Mouse (Mus musculus): Measurements from ENCODE around the gene Npm1. TPM values are rescaled to one million over a fixed set of nuclear protein-coding genes. Genes with fewer than 3 reads are reported as not detected.
A peak's percentile ranks its signal among the peaks of the same experiment; 100 is the strongest.

Gene Npm1
- polyA plus RNA-seq, 1 experiment from 2014 or later, result 506 TPM

- H3K9me3 ChIP-seq (ENCODE audit: control insufficient read depth, low read length), result no peaks in the 10 kb centered on the region
- H3K9ac ChIP-seq (replicated peaks; ENCODE audit: low read length), result no peak overlapping the region
- no peak overlapping the region for H3K4me3 ChIP-seq (replicated peaks; ENCODE audit: low read depth, low read length)
- H3K4me2 ChIP-seq (ENCODE audit: low read length), result no peak overlapping the region
- no peaks in the 10 kb centered on the region for H3K4me1 ChIP-seq (ENCODE audit: control insufficient read depth, insufficient read depth, low read length)
- DNase-seq, result no peak
- no peak overlapping the region for H3K27ac ChIP-seq (replicated peaks; ENCODE audit: low read depth, low read length)
- 67% methylated on average over 8 of the region's 8 CpGs for WGBS
- no peak for ATAC-seq (ENCODE audit: low FRiP score, low TSS enrichment)
- H3K27me3 ChIP-seq (ENCODE audit: control insufficient read depth, insufficient read depth, low read length), result no peaks in the 10 kb centered on the region
- no peaks in the 10 kb centered on the region for H3K36me3 ChIP-seq (ENCODE audit: control insufficient read depth, insufficient read depth, low read length)
These were observed 30.2 kb downstream of the Npm1 start for GRCm38 (mm10) chr11:33132619-33133338.

DNA sequence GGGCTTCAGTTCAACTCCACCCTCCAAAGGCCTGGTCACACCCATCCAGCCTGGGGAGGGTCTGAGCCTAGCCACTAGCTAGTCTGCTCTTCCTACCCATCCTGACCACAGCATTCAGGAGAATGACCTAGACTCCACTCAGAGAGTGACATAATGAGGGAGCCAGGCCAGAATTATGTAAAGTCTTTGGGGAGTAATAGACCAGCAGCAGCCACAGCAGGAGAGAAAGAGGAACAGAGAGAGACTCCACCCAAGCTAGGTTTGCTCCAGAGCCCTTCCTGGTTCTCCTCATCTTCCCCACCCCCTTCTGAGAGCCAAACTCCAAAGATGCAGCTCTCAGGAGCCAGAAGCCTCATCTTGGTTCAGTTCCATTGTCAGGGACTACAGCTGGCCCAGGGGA, 35.9 kb downstream of the Npm1 start:
- Histone ChIP-seq H3K27me3 (ENCODE audit: control insufficient read depth, insufficient read depth, low read length) (no peaks in the 10 kb centered on the region), H3K4me2 (ENCODE audit: low read length) (no peak overlapping the region), H3K4me3 (replicated peaks; ENCODE audit: low read depth, low read length) (no peak overlapping the region), H3K4me1 (ENCODE audit: control insufficient read depth, insufficient read depth, low read length) (no peaks in the 10 kb centered on the region), H3K9me3 (ENCODE audit: control insufficient read depth, low read length) (no peaks in the 10 kb centered on the region), H3K9ac (replicated peaks; ENCODE audit: low read length) (no peak overlapping the region), H3K27ac (replicated peaks; ENCODE audit: low read depth, low read length) (no peak overlapping the region), H3K36me3 (ENCODE audit: control insufficient read depth, insufficient read depth, low read length) (no peaks in the 10 kb centered on the region)
- no peak for ATAC-seq (ENCODE audit: low FRiP score, low TSS enrichment)
- DNase-seq, result no peak

GRCm38 (mm10) chr11:33122575-33123268, 40.3 kb downstream of the Npm1 start:
- Histone ChIP-seq H3K4me1 (ENCODE audit: control insufficient read depth, insufficient read depth, low read length) (no peaks in the 10 kb centered on the region), H3K9ac (replicated peaks; ENCODE audit: low read length) (peak overlapping the region; percentile 44), H3K4me2 (ENCODE audit: low read length) (peak overlapping the region; percentile 54), H3K4me3 (replicated peaks; ENCODE audit: low read depth, low read length) (peak overlapping the region; percentile 24), H3K36me3 (ENCODE audit: control insufficient read depth, insufficient read depth, low read length) (no peaks in the 10 kb centered on the region), H3K27ac (replicated peaks; ENCODE audit: low read depth, low read length) (no peak overlapping the region), H3K27me3 (ENCODE audit: control insufficient read depth, insufficient read depth, low read length) (no peaks in the 10 kb centered on the region), H3K9me3 (ENCODE audit: control insufficient read depth, low read length) (no peaks in the 10 kb centered on the region)
- ATAC-seq (ENCODE audit: low FRiP score, low TSS enrichment) (peak; percentile 31; the same call in 1 of the 2 replicates), DNase-seq (peak; percentile 43)
- 3% methylated on average over 37 of the region's 37 CpGs for WGBS

DNA sequence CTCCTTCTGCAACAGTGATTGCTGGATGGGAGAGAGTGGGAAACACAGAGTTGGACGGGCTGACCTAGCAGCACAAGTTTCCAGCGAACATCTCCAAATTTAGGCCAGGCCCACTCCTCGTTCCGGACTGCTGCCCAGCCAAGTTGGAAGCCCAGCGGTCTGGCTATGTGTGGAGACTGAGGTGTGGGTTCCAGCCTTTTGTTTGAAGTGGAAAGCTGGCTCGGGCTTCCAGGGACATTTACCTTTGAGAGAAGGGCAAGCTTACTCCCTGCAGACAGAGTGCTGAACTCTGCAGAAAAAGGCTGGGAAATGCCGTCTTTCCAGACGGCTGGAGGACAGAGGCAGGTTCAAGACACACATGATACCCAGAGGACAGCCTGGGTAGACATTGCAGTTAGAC, 43.5 kb downstream of the Npm1 start:
- no peak overlapping the region for H3K4me2 ChIP-seq (ENCODE audit: low read length)
- no peak overlapping the region for H3K9ac ChIP-seq (replicated peaks; ENCODE audit: low read length)
- WGBS, result 76% methylated on average over 8 of the region's 8 CpGs
- H3K9me3 ChIP-seq (ENCODE audit: control insufficient read depth, low read length), result no peaks in the 10 kb centered on the region
- DNase-seq (no peak), ATAC-seq (ENCODE audit: low FRiP score, low TSS enrichment) (no peak)
- no peak overlapping the region for H3K27ac ChIP-seq (replicated peaks; ENCODE audit: low read depth, low read length)
- no peaks in the 10 kb centered on the region for H3K4me1 ChIP-seq (ENCODE audit: control insufficient read depth, insufficient read depth, low read length)
- H3K27me3 ChIP-seq (ENCODE audit: control insufficient read depth, insufficient read depth, low read length), result no peaks in the 10 kb centered on the region
- H3K36me3 ChIP-seq (ENCODE audit: control insufficient read depth, insufficient read depth, low read length), result no peaks in the 10 kb centered on the region
- H3K4me3 ChIP-seq (replicated peaks; ENCODE audit: low read depth, low read length), result no peak overlapping the region

DNA sequence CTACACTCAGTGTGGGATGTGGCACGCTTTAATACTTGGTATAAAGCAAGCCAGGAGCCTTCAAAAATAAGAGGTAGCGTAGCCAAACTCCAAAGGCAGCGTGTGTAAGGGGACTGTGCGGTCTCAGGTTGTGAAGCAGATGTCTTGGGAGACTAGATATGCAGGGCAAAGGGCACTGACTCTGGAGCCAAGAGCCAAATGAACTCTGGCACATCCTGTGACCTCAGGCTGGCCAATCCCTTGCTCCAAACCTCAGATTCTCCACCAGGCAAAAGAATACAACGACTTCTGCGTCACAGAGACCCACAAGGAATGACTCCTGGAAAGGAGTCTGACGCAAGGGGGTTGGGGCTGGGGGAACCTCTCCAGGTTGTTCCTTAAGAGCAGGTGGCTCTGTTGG, 43.9 kb downstream of the Npm1 start:
- H3K9me3 ChIP-seq (ENCODE audit: control insufficient read depth, low read length), result no peaks in the 10 kb centered on the region
- WGBS, result 90% methylated on average over 7 of the region's 7 CpGs
- H3K4me2 ChIP-seq (ENCODE audit: low read length), result no peak overlapping the region
- no peaks in the 10 kb centered on the region for H3K36me3 ChIP-seq (ENCODE audit: control insufficient read depth, insufficient read depth, low read length)
- H3K9ac ChIP-seq (replicated peaks; ENCODE audit: low read length), result no peak overlapping the region
- ATAC-seq (ENCODE audit: low FRiP score, low TSS enrichment) (no peak), DNase-seq (no peak)
- H3K27me3 ChIP-seq (ENCODE audit: control insufficient read depth, insufficient read depth, low read length), result no peaks in the 10 kb centered on the region
- H3K4me3 ChIP-seq (replicated peaks; ENCODE audit: low read depth, low read length), result no peak overlapping the region
- H3K27ac ChIP-seq (replicated peaks; ENCODE audit: low read depth, low read length), result no peak overlapping the region
- H3K4me1 ChIP-seq (ENCODE audit: control insufficient read depth, insufficient read depth, low read length), result no peaks in the 10 kb centered on the region

DNA sequence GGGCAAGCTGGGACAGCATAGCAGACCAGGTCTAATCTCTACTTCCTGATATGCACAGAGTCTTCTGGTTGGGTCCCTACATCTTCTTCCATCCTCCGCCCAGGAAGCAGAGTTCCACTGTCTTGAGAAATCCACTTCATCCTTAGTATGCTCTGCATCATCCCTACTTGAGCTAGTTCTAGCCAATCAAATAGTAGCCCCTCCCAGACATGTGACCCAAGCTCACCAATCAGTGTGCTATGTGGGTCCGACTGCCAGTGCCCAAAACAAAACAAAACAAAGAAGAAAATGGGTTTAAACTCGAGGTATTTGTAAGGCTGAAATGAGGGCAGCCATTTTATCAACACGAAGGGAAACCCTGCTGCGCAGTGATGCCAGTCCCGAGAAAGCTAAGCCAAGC, 44.5 kb downstream of the Npm1 start:
- Histone ChIP-seq H3K27ac (replicated peaks; ENCODE audit: low read depth, low read length) (no peak overlapping the region), H3K27me3 (ENCODE audit: control insufficient read depth, insufficient read depth, low read length) (no peaks in the 10 kb centered on the region), H3K9ac (replicated peaks; ENCODE audit: low read length) (no peak overlapping the region), H3K4me2 (ENCODE audit: low read length) (no peak overlapping the region), H3K9me3 (ENCODE audit: control insufficient read depth, low read length) (no peaks in the 10 kb centered on the region), H3K4me3 (replicated peaks; ENCODE audit: low read depth, low read length) (no peak overlapping the region), H3K36me3 (ENCODE audit: control insufficient read depth, insufficient read depth, low read length) (no peaks in the 10 kb centered on the region), H3K4me1 (ENCODE audit: control insufficient read depth, insufficient read depth, low read length) (no peaks in the 10 kb centered on the region)
- 78% methylated on average over 6 of the region's 6 CpGs for WGBS
- no peak for DNase-seq
- ATAC-seq (ENCODE audit: low FRiP score, low TSS enrichment), result no peak

GRCm38 (mm10) chr11:33115796-33116195, 47.2 kb downstream of the Npm1 start:
- H3K36me3 ChIP-seq (ENCODE audit: control insufficient read depth, insufficient read depth, low read length), result no peaks in the 10 kb centered on the region
- H3K27ac ChIP-seq (replicated peaks; ENCODE audit: low read depth, low read length), result no peak overlapping the region
- ATAC-seq (ENCODE audit: low FRiP score, low TSS enrichment) (no peak), DNase-seq (no peak)
- H3K4me1 ChIP-seq (ENCODE audit: control insufficient read depth, insufficient read depth, low read length), result no peaks in the 10 kb centered on the region
- no peaks in the 10 kb centered on the region for H3K27me3 ChIP-seq (ENCODE audit: control insufficient read depth, insufficient read depth, low read length)
- WGBS, result 86% methylated on average over 3 of the region's 3 CpGs
- no peak overlapping the region for H3K4me2 ChIP-seq (ENCODE audit: low read length)
- H3K4me3 ChIP-seq (replicated peaks; ENCODE audit: low read depth, low read length), result no peak overlapping the region
- no peaks in the 10 kb centered on the region for H3K9me3 ChIP-seq (ENCODE audit: control insufficient read depth, low read length)
- no peak overlapping the region for H3K9ac ChIP-seq (replicated peaks; ENCODE audit: low read length)

DNA sequence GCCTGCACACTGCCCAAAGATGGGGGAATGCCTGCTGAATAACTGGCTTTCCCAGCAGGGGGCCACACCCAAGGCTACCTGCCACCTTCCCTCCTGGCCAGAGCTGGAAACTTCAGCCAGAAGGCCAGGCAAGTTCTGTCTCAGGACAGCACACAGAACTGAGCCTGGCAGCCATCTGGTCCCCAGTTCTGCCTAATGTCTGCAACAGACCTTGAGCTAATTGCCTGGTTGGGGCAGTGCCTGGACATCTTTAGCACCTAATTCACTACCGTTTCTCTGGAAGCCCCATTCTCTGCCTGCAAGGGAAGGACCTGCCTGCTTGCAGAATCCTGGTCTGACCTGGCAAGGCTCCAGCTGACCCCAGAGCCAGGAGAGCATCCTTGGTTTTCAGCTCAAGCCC, 50.6 kb downstream of the Npm1 start:
- Histone ChIP-seq H3K4me2 (ENCODE audit: low read length) (no peak overlapping the region), H3K9ac (replicated peaks; ENCODE audit: low read length) (no peak overlapping the region), H3K9me3 (ENCODE audit: control insufficient read depth, low read length) (no peaks in the 10 kb centered on the region), H3K36me3 (ENCODE audit: control insufficient read depth, insufficient read depth, low read length) (no peaks in the 10 kb centered on the region), H3K27ac (replicated peaks; ENCODE audit: low read depth, low read length) (no peak overlapping the region), H3K4me3 (replicated peaks; ENCODE audit: low read depth, low read length) (no peak overlapping the region), H3K27me3 (ENCODE audit: control insufficient read depth, insufficient read depth, low read length) (no peaks in the 10 kb centered on the region), H3K4me1 (ENCODE audit: control insufficient read depth, insufficient read depth, low read length) (no peaks in the 10 kb centered on the region)
- DNase-seq, result no peak
- ATAC-seq (ENCODE audit: low FRiP score, low TSS enrichment), result no peak
- 39% methylated on average over 1 of the region's 1 CpGs for WGBS

- 80% methylated on average over 2 of the region's 2 CpGs for WGBS
- Histone ChIP-seq H3K4me3 (replicated peaks; ENCODE audit: low read depth, low read length) (no peak overlapping the region), H3K27ac (replicated peaks; ENCODE audit: low read depth, low read length) (no peak overlapping the region), H3K4me2 (ENCODE audit: low read length) (no peak overlapping the region), H3K9ac (replicated peaks; ENCODE audit: low read length) (no peak overlapping the region), H3K4me1 (ENCODE audit: control insufficient read depth, insufficient read depth, low read length) (no peaks in the 10 kb centered on the region), H3K36me3 (ENCODE audit: control insufficient read depth, insufficient read depth, low read length) (no peaks in the 10 kb centered on the region), H3K9me3 (ENCODE audit: control insufficient read depth, low read length) (no peaks in the 10 kb centered on the region), H3K27me3 (ENCODE audit: control insufficient read depth, insufficient read depth, low read length) (no peaks in the 10 kb centered on the region)
- DNase-seq, result no peak
- no peak for ATAC-seq (ENCODE audit: low FRiP score, low TSS enrichment)
These were observed 52.9 kb downstream of the Npm1 start for GRCm38 (mm10) chr11:33110111-33110510.

Measured in midbrain, embryonic 14.5 days (tissue).